Mouse (Mus musculus) midbrain, embryonic 11.5 days (tissue): ENCODE measurements at regions not wholly inside any gene's neighbourhood (a gene's known extent, or its start where the extent isn't known, plus 50 kb on each side); places are given as distances from the start of the nearest gene placed in this dataset.
A peak's percentile ranks its signal among the peaks of the same experiment; 100 is the strongest.
"Not testable (repeated sequence)": the region's sequence is repeated elsewhere in the genome, so short reads cannot be mapped to it uniquely, and the experiment has no call there.

ENCODE experiments used
- ATAC-seq: fragments of 200-750 bp; cut with Nextera tagmentation; 2 replicates; pipeline ENCODE4 v1.8.0; 2017; ENCODE audit warnings: moderate TSS enrichment, moderate library complexity; ENCODE audit not compliant: low FRiP score
- DNase-seq: peaks from one replicate; pipeline ENCODE4 v3.0.0; 2015; ENCODE audit warnings: low spot score; ENCODE audit errors: missing footprints
- H3K27ac ChIP-seq: fragments of 300-500 bp; sonication (generic); 2 replicates; pipeline ENCODE4 v1.5.1; 2014; ENCODE audit warnings: low read depth, low read length
- H3K27me3 ChIP-seq: fragments of 300-500 bp; sonication (generic); 2 replicates; pipeline ENCODE4 v1.6.1; 2014; ENCODE audit warnings: mild to moderate bottlenecking, low read length, moderate library complexity, mixed read lengths; ENCODE audit not compliant: control insufficient read depth, insufficient read depth
- H3K36me3 ChIP-seq: fragments of 300-500 bp; sonication (generic); 2 replicates; pipeline ENCODE4 v1.6.1; 2014; ENCODE audit warnings: mild to moderate bottlenecking, low read length, moderate library complexity, mixed read lengths; ENCODE audit not compliant: control insufficient read depth, insufficient read depth
- H3K4me1 ChIP-seq: fragments of 300-500 bp; sonication (generic); 2 replicates; pipeline ENCODE4 v1.6.1; 2014; ENCODE audit warnings: low read length; ENCODE audit not compliant: control insufficient read depth, insufficient read depth
- H3K4me2 ChIP-seq: fragments of 300-500 bp; sonication (generic); 2 replicates; pipeline ENCODE4 v1.6.1; 2014; ENCODE audit warnings: mild to moderate bottlenecking, moderate library complexity
- H3K4me3 ChIP-seq: fragments of 300-500 bp; sonication (generic); 2 replicates; pipeline ENCODE4 v1.5.1; 2014; ENCODE audit warnings: low read depth, low read length
- H3K9ac ChIP-seq: fragments of 300-500 bp; sonication (generic); 2 replicates; pipeline ENCODE4 v1.6.1; 2014; ENCODE audit warnings: low read length
- H3K9me3 ChIP-seq: fragments of 300-500 bp; sonication (generic); 2 replicates; pipeline ENCODE4 v1.6.1; 2016; ENCODE audit warnings: low read length; ENCODE audit not compliant: control insufficient read depth
- WGBS: fragments of 180-500 bp; shearing (Covaris S2); extraction: QIAGEN DNeasy Blood & Tissue Kit; methylation state at CpG from one replicate; pipeline ENCODE4 v1.1.7; 2014; 5-methylcytosine and 5-hydroxymethylcytosine counted together

DNA sequence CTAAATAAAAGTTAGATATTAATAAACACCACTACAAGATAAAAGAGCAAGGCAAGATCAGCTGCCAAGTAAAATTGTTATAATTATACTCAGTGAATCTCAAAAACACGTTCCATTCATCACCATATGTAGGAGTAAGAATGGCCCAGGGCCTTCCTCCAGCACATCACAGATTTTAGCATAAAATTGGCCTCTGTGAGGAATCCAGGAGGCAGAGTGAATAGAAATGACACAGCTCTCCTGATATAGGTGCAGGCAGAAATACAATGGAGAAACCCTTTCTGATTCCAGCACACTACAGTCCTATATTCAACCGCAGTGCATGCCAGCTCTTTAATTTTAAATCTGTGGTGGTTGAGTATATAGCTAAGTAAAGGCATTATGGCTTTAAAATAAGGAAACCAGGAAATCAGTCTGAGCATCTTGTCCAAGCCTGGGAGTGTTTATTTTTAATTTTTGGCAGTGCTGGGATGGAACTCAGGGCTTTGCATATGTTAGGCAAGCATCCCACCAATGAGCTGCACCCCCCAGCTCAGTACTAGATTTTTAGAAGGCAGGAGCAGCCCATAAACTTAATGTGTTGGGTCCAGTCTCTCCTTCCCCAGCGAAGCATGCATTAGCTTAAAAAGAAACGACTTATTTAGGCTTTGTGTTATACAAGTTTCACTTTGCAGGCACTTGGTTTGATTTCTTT, 158.3 kb upstream of the Ptprz1 start:
- Histone ChIP-seq H3K27ac (no peak overlapping the region), H3K9ac (no peak overlapping the region), H3K27me3 (no peaks in the 10 kb centered on the region), H3K4me1 (no peaks in the 10 kb centered on the region), H3K4me2 (no peak overlapping the region), H3K36me3 (no peaks in the 10 kb centered on the region), H3K9me3 (no peaks in the 10 kb centered on the region), H3K4me3 (no peak overlapping the region)
- ATAC-seq (no peak), DNase-seq (no peak)
- WGBS = 84% methylated on average over 4 of the region's 4 CpGs

DNA sequence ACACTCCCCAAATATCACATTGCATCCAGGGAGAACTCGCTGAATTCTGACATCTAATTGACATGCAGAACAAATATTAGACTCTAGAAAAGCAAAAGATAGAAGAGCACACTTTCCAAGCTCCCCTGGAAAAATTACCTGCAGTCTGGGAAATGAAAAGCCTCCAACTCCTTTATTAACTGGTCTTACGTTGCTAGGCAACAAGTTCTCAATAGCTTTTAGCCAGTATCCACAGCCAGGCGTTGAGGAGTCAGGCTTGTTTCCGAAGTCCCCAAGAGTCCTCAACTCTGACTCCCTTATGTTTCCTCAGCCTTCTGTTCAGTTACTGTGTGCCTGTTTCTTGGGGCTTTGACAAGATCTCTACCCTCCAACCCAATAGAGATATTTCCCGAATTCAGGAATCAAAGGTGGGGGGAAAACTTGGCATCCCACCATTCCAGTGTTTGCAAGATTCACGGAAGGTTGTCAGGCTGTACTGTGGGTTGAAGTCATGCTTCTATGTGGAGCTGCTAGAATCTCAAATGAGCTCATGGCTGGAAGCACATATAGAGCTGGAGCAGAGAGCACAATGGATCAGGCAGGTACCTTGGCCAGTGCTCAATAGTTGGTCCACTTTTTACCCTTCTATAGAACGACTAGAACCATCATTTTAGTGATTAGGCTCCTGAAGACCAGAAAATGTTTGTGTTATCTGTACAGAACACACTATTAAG, 159.0 kb upstream of the Ptprz1 start:
- ATAC-seq = peak; percentile 52; the same call in 1 of the 2 replicates
- Histone ChIP-seq H3K36me3 (no peaks in the 10 kb centered on the region), H3K4me2 (no peak overlapping the region), H3K27ac (no peak overlapping the region), H3K9ac (no peak overlapping the region), H3K4me3 (no peak overlapping the region), H3K9me3 (no peaks in the 10 kb centered on the region), H3K4me1 (no peaks in the 10 kb centered on the region), H3K27me3 (no peaks in the 10 kb centered on the region)
- WGBS = 52% methylated on average over 7 of the region's 7 CpGs
- DNase-seq = no peak

DNA sequence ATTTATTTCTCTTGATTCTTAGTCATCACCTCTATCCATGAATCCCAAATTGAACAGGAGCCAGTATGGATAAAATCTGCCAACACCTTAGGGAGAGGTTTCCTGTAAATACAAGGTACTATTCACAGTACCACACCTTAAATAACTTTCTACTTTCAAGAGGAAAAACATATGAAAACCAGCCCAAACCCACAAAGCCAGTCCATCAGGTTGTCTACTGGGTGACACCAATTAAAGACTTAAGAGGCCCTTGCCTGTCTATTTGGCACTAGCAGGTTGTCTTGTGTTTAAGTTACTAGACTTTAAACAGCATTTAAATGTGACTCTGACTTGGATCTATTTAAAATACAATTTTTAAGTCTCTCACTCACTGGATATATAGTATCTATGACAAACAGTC, 177.1 kb upstream of the Ptprz1 start:
- H3K4me2 ChIP-seq = no peak overlapping the region
- H3K9ac ChIP-seq = no peak overlapping the region
- no peaks in the 10 kb centered on the region for H3K9me3 ChIP-seq
- no peak overlapping the region for H3K4me3 ChIP-seq
- H3K36me3 ChIP-seq = no peaks in the 10 kb centered on the region
- no peaks in the 10 kb centered on the region for H3K27me3 ChIP-seq
- ATAC-seq (no peak), DNase-seq (no peak)
- no peaks in the 10 kb centered on the region for H3K4me1 ChIP-seq
- H3K27ac ChIP-seq = no peak overlapping the region

DNA sequence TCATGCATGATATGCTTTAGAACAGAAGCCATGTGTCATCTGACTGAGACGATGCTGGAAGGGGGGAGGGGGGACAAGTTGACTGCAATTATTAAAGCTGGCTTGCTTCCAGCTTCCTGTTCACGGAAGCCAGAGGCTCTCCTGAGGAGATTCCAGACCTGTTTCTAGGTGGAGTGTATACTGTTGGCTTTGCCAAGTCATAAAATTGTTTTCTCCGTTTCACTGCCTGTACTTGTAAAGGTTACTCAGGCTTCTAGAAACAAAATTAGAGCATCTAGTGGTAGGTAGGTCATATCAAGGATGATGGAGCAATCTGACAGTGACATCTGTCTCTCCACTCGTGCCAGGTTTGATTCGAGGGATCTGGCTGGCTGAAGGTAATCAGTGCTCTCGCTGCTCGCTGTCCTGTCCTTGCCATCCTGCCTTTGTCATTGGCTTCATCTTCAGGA, 186.6 kb upstream of the Ptprz1 start:
- Histone ChIP-seq H3K27ac (no peak overlapping the region), H3K36me3 (no peaks in the 10 kb centered on the region), H3K4me2 (no peak overlapping the region), H3K27me3 (no peaks in the 10 kb centered on the region), H3K4me1 (no peaks in the 10 kb centered on the region), H3K9me3 (no peaks in the 10 kb centered on the region), H3K9ac (no peak overlapping the region), H3K4me3 (no peak overlapping the region)
- ATAC-seq (no peak), DNase-seq (no peak)
- WGBS = 89% methylated on average over 7 of the region's 7 CpGs

DNA sequence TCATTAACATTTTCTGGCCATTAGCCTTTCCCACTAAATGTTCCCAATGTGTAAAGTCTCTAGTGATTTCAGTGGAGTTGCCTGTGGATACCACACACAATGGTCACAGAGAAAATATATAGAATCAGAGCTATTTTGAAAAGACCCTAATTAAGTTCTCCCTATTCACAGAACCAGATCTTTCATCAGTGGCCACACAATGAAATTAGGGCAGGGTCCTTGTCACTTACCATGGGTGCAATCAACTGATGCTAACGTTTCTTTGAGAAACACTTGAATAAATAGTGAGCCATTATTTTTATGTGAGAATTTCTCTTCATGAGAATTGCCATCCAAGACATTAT, 200.7 kb upstream of the Ptprz1 start:
- Histone ChIP-seq H3K4me1 (no peaks in the 10 kb centered on the region), H3K4me2 (no peak overlapping the region), H3K9me3 (no peaks in the 10 kb centered on the region), H3K27me3 (no peaks in the 10 kb centered on the region), H3K27ac (no peak overlapping the region), H3K9ac (no peak overlapping the region), H3K4me3 (no peak overlapping the region), H3K36me3 (no peaks in the 10 kb centered on the region)
- ATAC-seq (no peak), DNase-seq (no peak)
- WGBS = 60% methylated on average over 1 of the region's 1 CpGs

DNA sequence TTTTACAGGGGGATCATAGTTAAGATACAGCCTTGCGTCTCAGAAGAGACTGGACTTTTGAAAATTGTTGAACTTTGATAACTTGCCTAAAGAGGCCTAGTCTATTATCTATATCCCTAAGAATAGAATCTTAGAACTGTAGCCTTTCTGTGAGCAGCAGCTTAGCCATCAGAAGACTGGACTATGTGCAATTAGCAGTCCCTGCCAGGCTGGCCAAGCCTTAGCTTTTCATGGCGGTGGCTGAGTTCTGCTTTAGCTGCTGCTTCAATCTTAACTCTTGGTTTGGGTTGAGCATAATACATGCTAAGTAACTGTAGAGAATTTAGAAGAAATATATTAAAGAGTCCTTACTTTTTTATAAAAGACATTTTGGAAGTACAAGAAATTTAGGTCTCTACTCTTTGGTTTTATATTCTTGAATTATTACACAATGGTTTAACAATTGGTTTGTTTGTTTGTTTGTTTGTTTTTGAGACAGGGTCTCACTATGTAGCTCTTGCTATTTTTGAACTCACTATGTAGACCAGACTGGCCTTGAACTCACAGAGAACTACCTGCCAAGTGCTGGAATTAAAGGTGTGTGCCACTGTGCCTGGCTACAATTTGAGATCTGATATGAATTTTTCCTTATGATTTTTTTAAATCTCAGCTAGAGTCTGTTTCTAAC, 201.2 kb upstream of the Ptprz1 start:
- Histone ChIP-seq H3K4me2 (no peak overlapping the region), H3K27ac (no peak overlapping the region), H3K4me3 (no peak overlapping the region), H3K9me3 (no peaks in the 10 kb centered on the region), H3K36me3 (no peaks in the 10 kb centered on the region), H3K27me3 (no peaks in the 10 kb centered on the region), H3K4me1 (no peaks in the 10 kb centered on the region), H3K9ac (no peak overlapping the region)
- ATAC-seq (no peak), DNase-seq (no peak)
- WGBS = 95% methylated on average over 2 of the region's 2 CpGs

DNA sequence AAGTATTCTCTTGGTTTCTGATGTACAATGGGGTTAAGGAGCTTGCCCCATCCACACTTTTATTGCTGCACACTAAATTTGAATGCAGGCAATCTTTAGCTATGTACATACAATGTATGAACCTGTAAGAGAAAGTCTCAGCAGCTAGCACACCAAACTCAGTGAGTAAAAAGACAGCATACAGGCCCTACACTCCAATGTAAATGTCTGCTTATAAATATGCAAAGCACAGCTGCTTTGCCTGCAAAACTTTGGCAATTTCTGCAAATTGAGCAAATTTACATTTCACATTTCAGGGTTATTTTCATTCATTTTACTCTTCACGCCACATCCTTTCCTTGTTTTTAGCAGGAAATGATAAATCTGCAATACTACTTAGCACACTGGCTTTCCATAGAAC, 203.8 kb upstream of the Ptprz1 start:
- WGBS = 94% methylated on average over 1 of the region's 1 CpGs
- no peak overlapping the region for H3K4me2 ChIP-seq
- no peak overlapping the region for H3K4me3 ChIP-seq
- no peak for DNase-seq
- H3K4me1 ChIP-seq = no peaks in the 10 kb centered on the region
- no peaks in the 10 kb centered on the region for H3K27me3 ChIP-seq
- no peaks in the 10 kb centered on the region for H3K9me3 ChIP-seq
- no peak overlapping the region for H3K9ac ChIP-seq
- ATAC-seq = no peak
- no peaks in the 10 kb centered on the region for H3K36me3 ChIP-seq
- H3K27ac ChIP-seq = no peak overlapping the region

DNA sequence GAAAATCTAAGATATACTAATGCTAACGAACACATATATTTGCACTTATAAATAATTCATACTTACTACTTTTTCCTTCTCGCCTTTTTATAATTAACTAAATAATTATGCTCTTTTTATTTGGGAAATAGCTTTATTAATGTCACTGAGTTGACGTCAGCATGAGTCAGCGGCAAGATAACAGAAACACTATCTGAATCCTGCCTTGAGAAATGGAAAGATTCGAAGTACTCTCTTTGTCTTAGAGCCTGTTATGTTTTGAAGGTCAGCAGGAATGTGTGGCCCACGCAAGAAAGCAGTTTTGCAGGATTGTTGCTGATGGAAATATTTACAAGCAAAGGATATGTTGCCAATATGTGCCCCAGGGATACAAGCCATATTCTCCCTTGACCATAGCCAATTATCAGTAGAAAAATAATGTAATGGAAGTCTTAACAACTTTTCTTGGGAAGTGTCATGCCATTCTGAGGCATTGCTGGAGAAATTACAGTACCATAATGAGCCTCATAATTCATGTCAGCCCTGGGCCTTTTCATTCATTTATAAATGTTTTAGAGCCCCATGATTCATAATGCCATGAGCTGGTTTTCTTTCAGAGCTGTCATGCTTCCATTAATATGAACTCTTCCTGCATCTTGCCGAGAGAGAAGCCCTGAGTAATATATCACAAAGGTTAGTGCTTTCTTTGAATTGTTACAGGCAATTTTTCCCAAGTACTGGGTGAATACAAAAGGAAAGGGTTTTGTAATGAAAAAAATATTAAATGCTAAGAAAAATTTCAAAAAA, 206.9 kb upstream of the Ptprz1 start:
- H3K4me3 ChIP-seq = no peak overlapping the region
- no peak overlapping the region for H3K9ac ChIP-seq
- H3K27ac ChIP-seq = no peak overlapping the region
- no peaks in the 10 kb centered on the region for H3K27me3 ChIP-seq
- no peaks in the 10 kb centered on the region for H3K4me1 ChIP-seq
- no peak for DNase-seq
- no peak overlapping the region for H3K4me2 ChIP-seq
- H3K9me3 ChIP-seq = no peaks in the 10 kb centered on the region
- WGBS = 91% methylated on average over 7 of the region's 7 CpGs
- no peaks in the 10 kb centered on the region for H3K36me3 ChIP-seq
- no peak for ATAC-seq

DNA sequence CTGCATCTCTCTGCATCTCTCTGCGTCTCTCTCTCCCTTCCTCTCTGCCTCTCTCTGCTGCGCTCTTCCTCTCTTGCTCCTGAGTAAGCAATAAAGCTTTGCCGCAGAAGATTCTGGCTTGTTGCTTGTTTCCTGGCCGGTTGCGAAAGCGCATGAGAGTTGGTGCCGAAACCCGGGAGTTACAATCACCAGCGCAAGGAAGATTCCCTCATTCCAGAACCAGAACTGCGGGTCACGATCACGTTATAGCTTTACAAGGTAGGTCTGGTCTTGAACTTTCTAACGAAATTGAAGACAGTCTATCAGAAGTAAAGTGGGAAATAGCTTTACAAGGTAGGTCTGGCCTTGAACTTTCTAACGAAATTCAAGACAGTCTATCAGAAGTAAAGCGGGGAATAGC, 217.9 kb upstream of the Ptprz1 start:
- WGBS = 97% methylated on average over 14 of the region's 15 CpGs
- ATAC-seq, H3K27me3 ChIP-seq, H3K4me2 ChIP-seq, H3K36me3 ChIP-seq, DNase-seq, H3K9ac ChIP-seq, H3K4me3 ChIP-seq, H3K27ac ChIP-seq, H3K4me1 ChIP-seq, H3K9me3 ChIP-seq: not testable (repeated sequence)
